Mouse (Mus musculus) bone marrow, adult 2 months (tissue): ENCODE data around the gene H2-M5.
"Not testable (repeated sequence)": the region's sequence is repeated elsewhere in the genome, so short reads cannot be mapped to it uniquely, and the experiment has no call there.

Experiments
- CTCF ChIP-seq: fragments of 200-500 bp; IDR thresholded peaks from 2 replicates; pipeline ENCODE4 v1.5.1; 2011; ENCODE audit warnings: low read length, control low read depth; ENCODE audit not compliant: control insufficient read depth, insufficient read depth
- POLR2A ChIP-seq: fragments of 200-500 bp; IDR thresholded peaks from 2 replicates; pipeline ENCODE4 v1.6.1; 2011; ENCODE audit warnings: low read depth, mild to moderate bottlenecking, control low read depth, low read length, borderline replicate concordance; ENCODE audit not compliant: control insufficient read depth

DNA sequence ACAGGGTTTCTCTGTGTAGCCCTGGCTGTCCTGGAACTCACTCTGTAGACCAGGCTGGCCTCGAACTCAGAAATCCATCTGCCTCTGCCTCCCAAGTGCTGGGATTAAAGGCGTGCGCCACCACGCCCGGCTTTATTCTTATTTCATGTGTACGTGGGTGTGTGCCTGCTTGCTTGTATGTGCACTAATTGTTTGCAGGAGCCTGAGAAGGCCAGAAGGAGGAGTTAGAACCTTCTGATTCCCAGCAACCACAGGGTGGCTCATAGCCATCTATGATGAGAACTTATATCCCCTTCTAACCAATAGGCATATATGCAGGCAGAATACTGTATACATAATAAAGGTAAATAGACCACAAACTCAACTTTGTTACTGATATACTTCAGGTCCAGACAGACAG, 1.3 kb upstream of the H2-M5 start:
- TF ChIP-seq CTCF, POLR2A: not testable (repeated sequence)
